Mouse (Mus musculus): Measurements from ENCODE around the gene Tanc1.
"Not testable (repeated sequence)": the region's sequence is repeated elsewhere in the genome, so short reads cannot be mapped to it uniquely, and the experiment has no call there.

Gene Tanc1

GRCm38 (mm10) chr2:59828777-59829508 lies 217.1 kb downstream of the Tanc1 start:
- no peak for DNase-seq (ENCODE audit: low spot score in 2 of 2)

- no peak for DNase-seq (ENCODE audit: low spot score in 2 of 2)
Observed at GRCm38 (mm10) chr2:59829718-59830117, 217.9 kb downstream of the Tanc1 start.

- no peak for DNase-seq (ENCODE audit: low spot score in 2 of 2)
Observed at GRCm38 (mm10) chr2:59830151-59830550, 218.3 kb downstream of the Tanc1 start.

- no peak for DNase-seq (ENCODE audit: low spot score in 2 of 2)
Observed at GRCm38 (mm10) chr2:59830940-59831339, 219.1 kb downstream of the Tanc1 start.

GRCm38 (mm10) chr2:59831831-59832230 lies 220.0 kb downstream of the Tanc1 start:
- DNase-seq (ENCODE audit: low spot score in 2 of 2): no peak

- no peak for DNase-seq (ENCODE audit: low spot score in 2 of 2)
Observed at GRCm38 (mm10) chr2:59838825-59839224, 227.0 kb downstream of the Tanc1 start.

- no peak for DNase-seq (ENCODE audit: low spot score in 2 of 2)
Observed at GRCm38 (mm10) chr2:59839755-59840154, 227.9 kb downstream of the Tanc1 start.

- DNase-seq (ENCODE audit: low spot score in 2 of 2): no peak
Observed at GRCm38 (mm10) chr2:59840191-59840590, 228.3 kb downstream of the Tanc1 start.

- DNase-seq (ENCODE audit: low spot score in 2 of 2): no peak
Observed at GRCm38 (mm10) chr2:59841189-59841939, 229.5 kb downstream of the Tanc1 start.

GRCm38 (mm10) chr2:59841944-59842343 lies 230.1 kb downstream of the Tanc1 start:
- no peak for DNase-seq (ENCODE audit: low spot score in 2 of 2)

- DNase-seq (ENCODE audit: low spot score in 2 of 2): no peak
Observed at GRCm38 (mm10) chr2:59842556-59843008, 230.7 kb downstream of the Tanc1 start.

GRCm38 (mm10) chr2:59843156-59843555 lies 231.3 kb downstream of the Tanc1 start:
- DNase-seq (ENCODE audit: low spot score in 2 of 2): no peak

GRCm38 (mm10) chr2:59843848-59844247 lies 232.0 kb downstream of the Tanc1 start:
- no peak for DNase-seq (ENCODE audit: low spot score in 2 of 2)

GRCm38 (mm10) chr2:59851885-59852284 lies 240.0 kb downstream of the Tanc1 start:
- DNase-seq (ENCODE audit: low spot score in 2 of 2): not testable (repeated sequence)

- DNase-seq (ENCODE audit: low spot score in 2 of 2): no peak
Observed at GRCm38 (mm10) chr2:59852916-59853315, 241.1 kb downstream of the Tanc1 start.

GRCm38 (mm10) chr2:59853543-59853942 lies 241.7 kb downstream of the Tanc1 start:
- DNase-seq (ENCODE audit: low spot score in 2 of 2): no peak

GRCm38 (mm10) chr2:59854363-59854762 lies 242.5 kb downstream of the Tanc1 start:
- DNase-seq (ENCODE audit: low spot score in 2 of 2): no peak

GRCm38 (mm10) chr2:59862618-59863017 lies 250.8 kb downstream of the Tanc1 start:
- DNase-seq (ENCODE audit: low spot score in 2 of 2): no peak

- no peak for DNase-seq (ENCODE audit: low spot score in 2 of 2)
Observed at GRCm38 (mm10) chr2:59870526-59870925, 258.7 kb downstream of the Tanc1 start.

- no peak for DNase-seq (ENCODE audit: low spot score in 2 of 2)
Observed at GRCm38 (mm10) chr2:59876482-59876881, 264.6 kb downstream of the Tanc1 start.

GRCm38 (mm10) chr2:59877335-59877734 lies 265.5 kb downstream of the Tanc1 start:
- DNase-seq (ENCODE audit: low spot score in 2 of 2): no peak

GRCm38 (mm10) chr2:59878221-59878620 lies 266.4 kb downstream of the Tanc1 start:
- no peak for DNase-seq (ENCODE audit: low spot score in 2 of 2)

GRCm38 (mm10) chr2:59881404-59881803 lies 269.6 kb downstream of the Tanc1 start:
- DNase-seq (ENCODE audit: low spot score in 2 of 2): no peak

Measured in right cerebral cortex, postnatal 36 days (tissue).